Comparison of ENCODE assay signal across 12 mouse cellular contexts in genomic region chr8:79534271-79534889, GRCm38 (mm10).
DNase-seq lines count a peak whose midpoint lies in the region; ATAC-seq and TF ChIP-seq lines count a peak whose summit lies in the region.
"Had no signal": no experiment of that assay in that cellular context is flagged by ENCODE, and none has a peak within 500 bp of the region (broad histone marks: within the 10 kb centered on the region; RNA-seq: fewer than 3 reads in every experiment).

No protein-coding gene starts in this region.

- no peaks in the 10 kb centered on the region for H3K9me3 ChIP-seq in stomach, postnatal 0 days (ENCODE audit: control insufficient read depth, low read length)
- H3K9me3 ChIP-seq: heart, embryonic 10.5 days; midbrain, embryonic 15.5 days had no signal

- H3K27ac ChIP-seq in stomach, postnatal 0 days (replicated peaks), result no peak overlapping the region
- H3K27ac ChIP-seq: heart, embryonic 10.5 days; liver, embryonic 14.5 days; midbrain, embryonic 15.5 days had no signal

- no peaks in the 10 kb centered on the region for H3K36me3 ChIP-seq in stomach, postnatal 0 days (ENCODE audit: control insufficient read depth, insufficient read depth, low read length)
- H3K36me3 ChIP-seq: midbrain, embryonic 15.5 days had no signal

- no peak for TF ChIP-seq CTCF in stomach, postnatal 0 days (IDR thresholded peaks at IDR 0.05; ENCODE audit: low read depth)

- no peak for ATAC-seq in stomach, postnatal 0 days (ENCODE audit: low FRiP score, low TSS enrichment)
- ATAC-seq: midbrain, embryonic 15.5 days had no signal

- H3K4me2 ChIP-seq in stomach, postnatal 0 days (replicated peaks; ENCODE audit: low read depth), result no peak overlapping the region
- H3K4me2 ChIP-seq: midbrain, embryonic 15.5 days had no signal

- no peak overlapping the region for H3K4me3 ChIP-seq in stomach, postnatal 0 days (ENCODE audit: low read depth, low read length)
- H3K4me3 ChIP-seq: heart, embryonic 10.5 days; midbrain, embryonic 15.5 days had no signal

- TF ChIP-seq EP300 in stomach, postnatal 0 days (optimal IDR thresholded peaks at IDR 0.05), result no peak

- H3K27me3 ChIP-seq in stomach, postnatal 0 days (ENCODE audit: control insufficient read depth, insufficient read depth, low read length), result no peaks in the 10 kb centered on the region
- H3K27me3 ChIP-seq: midbrain, embryonic 15.5 days had no signal

- no peaks in the 10 kb centered on the region for H3K4me1 ChIP-seq in stomach, postnatal 0 days (replicated peaks; ENCODE audit: control insufficient read depth, insufficient read depth)
- H3K4me1 ChIP-seq: heart, embryonic 10.5 days; midbrain, embryonic 15.5 days had no signal

- H3K9ac ChIP-seq in stomach, postnatal 0 days (ENCODE audit: low read length), result no peak overlapping the region
- H3K9ac ChIP-seq: liver, embryonic 14.5 days; midbrain, embryonic 15.5 days had no signal

- WGBS in stomach, postnatal 0 days, result 43% methylated on average over 12 of the region's 12 CpGs

- DNase-seq in cerebellum, adult 11-12 months, result peak; percentile 2
- no peak for DNase-seq in cerebellum, adult 11 months
- DNase-seq in layer of hippocampus, adult 9-11 months, result peak; percentile 17
- no peak for DNase-seq in layer of hippocampus, adult 11-12 months (ENCODE audit: low spot score)
- peak; percentile 20 to 44 for DNase-seq in layer of hippocampus, postnatal 14 days (ENCODE audit: low spot score in 2 of 2)
- peak; percentile 25 for DNase-seq in right cerebral cortex, postnatal 14 days
- no peak for DNase-seq in stomach, postnatal 0 days (ENCODE audit: low spot score)
- DNase-seq in spleen, postnatal 4 days (ENCODE audit: low spot score in 2 of 2), result no peak
- DNase-seq: kidney, adult 11 months had no signal

Comparison
In these comparisons a context has a peak if more than half of its experiments do, and no peak if none do; other contexts are left out.
1. DNase-seq: peak in cerebellum, adult 11-12 months (single experiment), layer of hippocampus, adult 9-11 months (single experiment), layer of hippocampus, postnatal 14 days (2 of 2) and right cerebral cortex, postnatal 14 days (single experiment); none in cerebellum, adult 11 months (single experiment), layer of hippocampus, adult 11-12 months (single experiment), stomach, postnatal 0 days (single experiment) and spleen, postnatal 4 days (0 of 2).